Mouse (Mus musculus) CH12.LX (cell line): Measurements from ENCODE around the gene Abcc2. TPM values are rescaled to one million over a fixed set of nuclear protein-coding genes. Genes with fewer than 3 reads are reported as not detected.

Source experiments
- DNase-seq: peaks from one replicate; pipeline ENCODE4 v3.0.0-alpha.2; 2013; ENCODE audit errors: extremely low read depth
- H3K27ac ChIP-seq: 2 replicates; pipeline ENCODE4 v1.5.1; 2012; ENCODE audit warnings: low read depth, mild to moderate bottlenecking, control low read depth, moderate library complexity; ENCODE audit not compliant: insufficient read depth
- H3K27me3 ChIP-seq: replicated peaks from 2 replicates; pipeline ENCODE3; 2012; ENCODE audit warnings: inconsistent platforms
- H3K36me3 ChIP-seq, 2 experiments: replicated peaks in 1 of 2; 2 replicates each; pipeline versions ENCODE3 to v1.6.1; 2012; ENCODE audit warnings: inconsistent platforms in 1 of 2, low read length in 1 of 2, mild to moderate bottlenecking in 1 of 2, mixed read lengths in 1 of 2, moderate library complexity in 1 of 2; ENCODE audit not compliant: control insufficient read depth in 1 of 2, insufficient read depth in 1 of 2
- H3K4me1 ChIP-seq, 2 experiments: 2 replicates each; pipeline ENCODE4 v1.6.1; 2012; ENCODE audit warnings: inconsistent platforms in 1 of 2, moderate library complexity in 1 of 2; ENCODE audit not compliant: insufficient read depth in 2 of 2, control insufficient read depth in 1 of 2
- H3K4me2 ChIP-seq: 2 replicates; pipeline ENCODE4 v1.6.1; 2012; ENCODE audit warnings: low read depth, mild to moderate bottlenecking, control low read depth; ENCODE audit not compliant: poor library complexity, insufficient read depth, severe bottlenecking
- H3K4me3 ChIP-seq, 3 experiments: fragments of 150-350 bp in 1 of 3; sonication (generic) in 1 of 3; replicated peaks in 1 of 3; 2 replicates each; pipeline versions ENCODE3 to v1.5.1; 2011 to 2012; ENCODE audit warnings: low read depth in 2 of 3, low read length in 2 of 3, mild to moderate bottlenecking in 2 of 3, moderate library complexity in 2 of 3, control low read depth in 1 of 3, improper control_type of control experiment in 1 of 3, inconsistent platforms in 1 of 3, mixed read lengths in 1 of 3; ENCODE audit not compliant: poor library complexity in 1 of 3
- H3K79me2 ChIP-seq: replicated peaks from 2 replicates; pipeline ENCODE4 v1.6.1; 2012; ENCODE audit warnings: mild to moderate bottlenecking, moderate library complexity; ENCODE audit not compliant: control insufficient read depth, poor library complexity, insufficient read depth, severe bottlenecking; ENCODE audit errors: extremely low read depth
- H3K9ac ChIP-seq: 2 replicates; pipeline ENCODE4 v1.6.1; 2012; ENCODE audit warnings: low read depth, mild to moderate bottlenecking, control low read depth, moderate library complexity; ENCODE audit not compliant: insufficient read depth
- H3K9me3 ChIP-seq: replicated peaks from 2 replicates; pipeline ENCODE3; 2012; ENCODE audit warnings: low read length, inconsistent platforms, mixed read lengths
- CTCF ChIP-seq, 2 experiments: IDR thresholded peaks in 1 of 2; conservative IDR thresholded peaks in 1 of 2; 2 replicates each; pipeline ENCODE4 v1.5.1; 2011 to 2012; ENCODE audit warnings: low read depth in 2 of 2, low read length in 2 of 2, improper control_type of control experiment in 1 of 2, inconsistent platforms in 1 of 2, mild to moderate bottlenecking in 1 of 2, moderate library complexity in 1 of 2
- EP300 ChIP-seq: IDR thresholded peaks from 2 replicates; pipeline ENCODE4 v1.6.1; 2011; ENCODE audit warnings: low read length, improper control_type of control experiment
- JUN ChIP-seq: IDR thresholded peaks from 2 replicates; pipeline ENCODE4 v1.6.1; 2011; ENCODE audit warnings: low read depth, mild to moderate bottlenecking, low read length, improper control_type of control experiment, moderate library complexity; ENCODE audit not compliant: insufficient read depth
- MAZ ChIP-seq: IDR thresholded peaks from 2 replicates; pipeline ENCODE4 v1.6.1; 2012; ENCODE audit warnings: low read depth, mild to moderate bottlenecking, inconsistent platforms, low read length, improper control_type of control experiment, moderate library complexity
- MXI1 ChIP-seq: IDR thresholded peaks from 2 replicates; pipeline ENCODE4 v1.6.1; 2011; ENCODE audit warnings: mild to moderate bottlenecking, low read depth, low read length, improper control_type of control experiment
- NELFE ChIP-seq: IDR thresholded peaks from 2 replicates; pipeline ENCODE4 v1.6.1; 2011; ENCODE audit warnings: low read depth, low read length, improper control_type of control experiment
- NRF1 ChIP-seq: IDR thresholded peaks from 2 replicates; pipeline ENCODE4 v1.6.1; 2014; ENCODE audit warnings: low read depth, mild to moderate bottlenecking, inconsistent platforms, low read length, improper control_type of control experiment, moderate library complexity
- POLR2A ChIP-seq: IDR thresholded peaks from 2 replicates; pipeline ENCODE4 v1.6.1; 2011; ENCODE audit warnings: low read depth, mild to moderate bottlenecking, improper control_type of control experiment, low read length
- POLR2AphosphoS2 ChIP-seq: IDR thresholded peaks from 2 replicates; pipeline ENCODE4 v1.6.1; 2011; ENCODE audit warnings: low read depth, low read length, improper control_type of control experiment
- RAD21 ChIP-seq: IDR thresholded peaks from 2 replicates; pipeline ENCODE4 v1.6.1; 2011; ENCODE audit warnings: low read depth, mild to moderate bottlenecking, low read length, improper control_type of control experiment, moderate library complexity
- SIN3A ChIP-seq: IDR thresholded peaks from 2 replicates; pipeline ENCODE4 v1.6.1; 2012; ENCODE audit warnings: low read length, improper control_type of control experiment, inconsistent platforms
- SMC3 ChIP-seq: IDR thresholded peaks from 2 replicates; pipeline ENCODE4 v1.6.1; 2011; ENCODE audit warnings: low read depth, low read length, improper control_type of control experiment
- TCF12 ChIP-seq: IDR thresholded peaks from 2 replicates; pipeline ENCODE4 v1.6.1; 2014; ENCODE audit warnings: low read depth, mild to moderate bottlenecking, inconsistent platforms, low read length, improper control_type of control experiment
- UBTF ChIP-seq: IDR thresholded peaks from 2 replicates; pipeline ENCODE4 v1.6.1; 2012; ENCODE audit warnings: low read depth, mild to moderate bottlenecking, inconsistent platforms, low read length, improper control_type of control experiment, moderate library complexity
- USF1 ChIP-seq: IDR thresholded peaks from 2 replicates; pipeline ENCODE4 v1.6.1; 2014; ENCODE audit warnings: low read depth, mild to moderate bottlenecking, inconsistent platforms, low read length, improper control_type of control experiment
- USF2 ChIP-seq: conservative IDR thresholded peaks from 2 replicates; pipeline ENCODE4 v1.6.1; 2011; ENCODE audit warnings: low read depth, low read length, improper control_type of control experiment
- ZC3H11A ChIP-seq: IDR thresholded peaks from 2 replicates; pipeline ENCODE4 v1.6.1; 2012; ENCODE audit warnings: low read depth, mild to moderate bottlenecking, inconsistent platforms, low read length, improper control_type of control experiment
- ZKSCAN1 ChIP-seq: IDR thresholded peaks from 2 replicates; pipeline ENCODE4 v1.6.1; 2012; ENCODE audit warnings: low read depth, inconsistent platforms, low read length, improper control_type of control experiment, borderline replicate concordance
- ZNF384 ChIP-seq: IDR thresholded peaks from 2 replicates; pipeline ENCODE4 v1.6.1; 2012; ENCODE audit warnings: low read depth, low read length, improper control_type of control experiment, inconsistent platforms
- dilution Hi-C: fragments of 300-500 bp; cut with MboI; formaldehyde crosslinking; loops from 2 replicates; pipeline ENCODE4 v1.14.3; 2020; ENCODE audit warnings: low sequenced_read_pairs; ENCODE audit not compliant: extremely low pct_unique_long_range_greater_than_20kb, extremely low pct_ligation_motif_present
- in situ Hi-C: fragments of 300-500 bp; cut with MboI; formaldehyde crosslinking; loops from 3 replicates; pipeline ENCODE4 v1.14.3; 2019; ENCODE audit warnings: low sequenced_read_pairs, low pct_ligation_motif_present, low pct_unique_long_range_greater_than_20kb, mixed read lengths
- polyA plus RNA-seq: library from polyadenylated mRNA; unstranded; fragments of >175 nt; gene quantifications from 2 replicates; pipeline ENCODE4 v1.2.1, GENCODE M21; 2012; ENCODE audit warnings: low read depth; ENCODE audit not compliant: insufficient read length
- total RNA-seq, 2 experiments: library from RNA; depleted of rRNA; stranded (reverse); fragments of 300-350 nt in 1 of 2; fragments of >200 nt in 1 of 2; gene quantifications; 2 replicates each; pipeline ENCODE4 v1.2.3; 2012 to 2014

Abcc2 gene
- total and polyA plus RNA-seq, 3 experiments: 0.08 to 0.39 (median 0.09) TPM

DNA sequence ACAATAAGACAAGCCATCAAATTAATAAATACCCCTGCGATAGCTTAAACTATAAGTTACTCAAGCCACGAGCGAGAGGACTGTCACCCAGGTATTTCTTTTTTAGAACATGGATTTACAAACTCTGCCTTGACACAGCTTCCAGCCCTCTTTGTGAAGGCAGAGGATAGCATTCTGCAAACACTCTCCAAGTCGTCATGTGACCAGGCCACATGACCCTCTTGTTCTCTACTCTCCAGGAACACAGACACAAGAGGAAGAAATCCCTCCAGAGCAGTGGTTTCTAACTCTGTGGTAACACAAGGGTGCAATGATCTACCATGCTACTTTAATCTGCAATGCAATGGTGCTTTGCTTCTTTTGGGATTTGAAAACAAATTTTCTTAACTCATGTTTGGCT is 88.4 kb downstream of the Abcc2 start:
- Histone ChIP-seq H3K27ac (no peak overlapping the region), H3K4me1 (no peaks in the 10 kb centered on the region), H3K79me2 (no peaks in the 10 kb centered on the region), H3K27me3 (no peaks in the 10 kb centered on the region), H3K9ac (no peak overlapping the region), H3K4me3 (no peak overlapping the region), H3K4me2 (no peak overlapping the region), H3K9me3 (no peaks in the 10 kb centered on the region), H3K36me3 (peaks cover 2 to 70% of the 10 kb centered on the region in 2 experiments)
- DNase-seq: no peak
- dilution Hi-C loops (no loop called here), in situ Hi-C loops (no loop called here)
- TF ChIP-seq USF1 (peak; percentile 17; the same call in 1 of the 2 replicates), USF2 (peak; percentile 40), RAD21 (no peak)

DNA sequence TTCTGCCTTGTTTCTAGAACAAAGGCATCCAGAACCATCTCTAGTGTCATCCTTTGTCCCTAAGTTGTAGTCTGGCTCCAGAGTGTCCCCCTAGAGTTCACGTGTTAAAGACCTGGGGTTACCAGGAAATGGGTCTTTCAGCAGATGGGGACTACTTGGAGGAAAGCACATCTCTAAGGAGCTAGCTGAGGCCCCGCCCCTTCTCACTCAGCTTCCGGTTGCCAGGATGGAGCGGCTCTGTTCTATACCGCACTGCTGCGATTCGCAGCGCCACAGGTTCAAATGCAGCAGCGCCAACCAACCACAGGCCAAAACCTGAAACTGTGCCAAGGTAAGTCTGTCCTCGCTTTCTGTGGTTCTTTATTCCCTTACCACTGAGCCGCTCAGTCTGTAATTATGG is 92.4 kb downstream of the Abcc2 start:
- H3K4me2 ChIP-seq: no peak overlapping the region
- no peaks in the 10 kb centered on the region for H3K27me3 ChIP-seq
- no peak overlapping the region for H3K9ac ChIP-seq
- TF ChIP-seq NRF1 (no peak), MXI1 (no peak), ZNF384 (no peak), UBTF (no peak), JUN (no peak), TCF12 (no peak), ZKSCAN1 (no peak), SIN3A (no peak), CTCF (conservative IDR thresholded peaks at IDR 0.05 in 1 of 2, IDR thresholded peaks at IDR 0.05 in 1 of 2; ENCODE audit: low read depth in 2 of 2, low read length in 2 of 2) (no peak), EP300 (no peak), MAZ (no peak), SMC3 (no peak), POLR2AphosphoS2 (no peak), ZC3H11A (no peak), NELFE (no peak), POLR2A (no peak)
- TF ChIP-seq, all 38 proteins: peak for 0
- Histone ChIP-seq H3K4me3 (no peak overlapping the region), H3K9me3 (no peaks in the 10 kb centered on the region), H3K36me3 (peaks cover 0 to 38% of the 10 kb centered on the region in 2 experiments), H3K4me1 (peaks cover 0 to 18% of the 10 kb centered on the region in 2 experiments; a peak in 1 of 4 replicates), H3K79me2 (no peaks in the 10 kb centered on the region), H3K27ac (no peak overlapping the region)
- no peak for DNase-seq
- in situ Hi-C loops (no loop called here), dilution Hi-C loops (no loop called here)
